Mouse (Mus musculus) right cerebral cortex, postnatal 14 days (tissue): ENCODE results near the gene Foxf1.

ENCODE experiments used
- DNase-seq: peaks from one replicate; pipeline ENCODE4 v3.0.0; 2022

Gene Foxf1

DNA sequence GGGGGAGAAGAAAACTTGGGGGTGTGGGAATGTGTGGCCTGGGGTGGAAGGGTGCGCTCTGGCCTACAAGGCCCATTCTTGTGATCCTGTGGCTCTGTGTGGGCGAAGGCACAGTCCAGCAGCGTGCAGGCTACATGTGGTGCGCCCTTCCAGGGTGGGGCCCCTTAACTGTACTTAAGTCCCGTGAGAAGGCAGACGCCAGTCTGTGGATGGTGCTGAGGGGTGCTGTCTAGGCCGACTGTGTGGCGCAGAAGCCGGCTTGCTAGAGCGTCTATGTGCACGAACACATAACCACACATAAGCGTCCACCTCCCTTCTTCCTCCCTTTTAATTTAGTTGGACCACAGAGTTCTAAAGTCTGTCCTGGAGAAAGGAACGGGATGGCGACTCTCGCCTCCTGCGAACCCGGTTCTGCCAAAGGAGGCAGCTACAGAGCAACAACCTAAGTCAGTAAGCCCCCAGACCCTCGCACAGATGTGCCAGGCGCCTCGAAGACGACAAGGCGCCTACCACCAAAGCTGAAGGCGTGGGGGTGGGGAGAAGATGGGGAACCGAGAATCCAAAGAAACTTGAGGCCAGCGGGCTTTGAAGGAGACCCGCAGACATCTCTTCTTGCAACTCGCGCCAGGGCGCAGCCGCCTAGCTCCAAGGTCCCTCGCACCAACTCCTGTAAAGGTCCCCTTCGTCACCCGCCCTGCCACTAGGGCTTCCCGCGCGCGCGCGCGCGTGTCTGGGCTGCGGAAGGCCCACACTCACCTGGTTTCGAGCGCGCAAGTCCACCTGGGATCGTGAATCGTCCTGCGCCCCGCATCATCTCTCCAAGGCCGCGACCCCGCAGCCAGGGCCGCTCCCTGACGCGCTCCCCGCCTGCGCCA is 1.7 kb upstream of the Foxf1 start:
- no peak for DNase-seq

DNA sequence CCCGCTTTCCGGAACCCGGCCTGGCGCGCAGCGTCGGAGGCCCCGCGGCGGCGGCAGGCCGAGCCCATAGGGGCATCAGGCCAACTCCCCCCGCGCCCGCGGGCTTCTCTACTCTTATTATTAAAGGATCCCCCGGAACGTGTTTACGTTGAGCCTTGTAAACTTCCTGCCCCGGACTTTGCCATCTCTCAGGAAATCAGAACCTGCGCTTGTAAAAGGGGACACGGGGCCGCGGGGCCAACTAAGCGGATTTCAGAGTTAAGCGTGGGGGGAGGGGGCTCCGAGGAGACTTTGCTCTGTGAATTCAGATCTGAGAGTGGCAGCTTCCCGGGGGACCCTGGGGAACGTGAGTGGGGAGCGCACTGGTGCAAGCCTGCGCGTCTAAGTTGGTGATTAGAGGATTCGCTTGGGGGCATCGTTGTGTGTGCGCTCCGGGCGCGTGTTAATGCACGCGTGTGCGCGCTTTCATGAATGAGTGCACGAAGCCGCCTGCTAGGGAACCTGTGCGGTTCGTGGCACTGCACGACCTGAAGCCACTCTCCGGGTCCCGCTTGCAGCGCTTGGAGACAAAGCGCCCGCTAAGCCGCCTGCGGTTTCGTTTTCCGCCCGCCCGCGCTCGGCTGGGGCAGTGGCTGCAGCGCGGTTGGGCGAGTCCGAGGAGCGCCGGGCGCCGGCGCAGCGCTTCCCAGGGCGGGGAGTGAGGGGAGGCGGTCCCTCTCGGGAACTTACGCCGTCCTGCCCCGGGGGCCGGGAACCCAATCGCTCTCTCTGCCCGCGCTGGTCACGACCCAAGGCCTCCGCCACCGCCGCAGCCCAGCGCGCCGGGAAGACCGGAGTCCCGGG is 872 bp upstream of the Foxf1 start:
- DNase-seq: no peak

DNA sequence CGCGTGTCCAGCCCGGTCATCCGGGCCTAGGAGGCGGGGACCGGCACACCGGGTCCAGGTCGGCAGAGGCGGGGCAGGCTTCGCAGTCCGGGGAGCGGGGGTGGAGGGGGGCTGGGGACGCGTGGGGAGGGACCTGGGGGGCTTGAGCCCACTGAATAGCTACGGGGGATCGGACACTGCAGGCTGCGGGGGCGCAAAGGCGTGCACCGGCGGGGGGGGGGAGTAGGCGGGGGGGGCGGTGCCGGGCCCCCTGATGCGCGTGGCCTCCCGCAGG is 313 bp upstream of the Foxf1 start:
- DNase-seq: no peak

DNA sequence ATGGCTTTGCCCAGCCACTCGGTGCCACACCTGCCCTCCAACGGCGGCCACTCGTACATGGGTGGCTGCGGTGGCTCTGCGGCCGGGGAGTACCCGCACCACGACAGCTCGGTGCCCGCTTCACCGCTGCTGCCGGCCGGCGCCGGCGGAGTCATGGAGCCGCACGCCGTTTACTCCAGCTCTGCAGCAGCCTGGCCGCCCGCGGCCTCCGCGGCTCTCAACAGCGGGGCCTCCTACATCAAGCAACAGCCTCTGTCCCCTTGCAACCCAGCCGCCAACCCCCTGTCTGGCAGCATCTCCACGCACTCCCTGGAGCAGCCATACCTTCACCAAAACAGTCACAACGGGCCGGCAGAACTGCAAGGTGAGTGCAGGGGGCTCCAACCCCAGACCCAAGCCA is 825 bp downstream of the Foxf1 start:
- DNase-seq: no peak

DNA sequence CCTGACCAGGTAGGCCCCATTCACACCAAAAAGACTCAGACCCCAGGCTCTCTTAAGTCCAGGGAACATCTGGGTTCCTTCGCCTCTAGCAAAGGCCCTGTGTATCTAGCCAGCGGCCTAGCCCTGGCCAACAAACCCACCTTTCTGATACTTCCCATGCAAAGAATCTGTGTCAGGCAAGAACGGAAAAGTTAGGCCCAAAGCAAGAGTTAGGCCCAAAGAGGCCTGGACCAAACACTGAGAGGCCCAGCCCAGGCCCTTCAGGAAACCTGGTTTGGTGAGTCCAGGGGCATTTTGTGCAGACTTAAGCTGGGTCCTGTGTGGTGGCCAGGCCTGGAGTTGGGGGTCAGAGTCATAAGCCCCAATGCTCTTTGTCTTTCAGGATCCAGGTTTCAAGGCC is 1.4 kb downstream of the Foxf1 start:
- DNase-seq: no peak

DNA sequence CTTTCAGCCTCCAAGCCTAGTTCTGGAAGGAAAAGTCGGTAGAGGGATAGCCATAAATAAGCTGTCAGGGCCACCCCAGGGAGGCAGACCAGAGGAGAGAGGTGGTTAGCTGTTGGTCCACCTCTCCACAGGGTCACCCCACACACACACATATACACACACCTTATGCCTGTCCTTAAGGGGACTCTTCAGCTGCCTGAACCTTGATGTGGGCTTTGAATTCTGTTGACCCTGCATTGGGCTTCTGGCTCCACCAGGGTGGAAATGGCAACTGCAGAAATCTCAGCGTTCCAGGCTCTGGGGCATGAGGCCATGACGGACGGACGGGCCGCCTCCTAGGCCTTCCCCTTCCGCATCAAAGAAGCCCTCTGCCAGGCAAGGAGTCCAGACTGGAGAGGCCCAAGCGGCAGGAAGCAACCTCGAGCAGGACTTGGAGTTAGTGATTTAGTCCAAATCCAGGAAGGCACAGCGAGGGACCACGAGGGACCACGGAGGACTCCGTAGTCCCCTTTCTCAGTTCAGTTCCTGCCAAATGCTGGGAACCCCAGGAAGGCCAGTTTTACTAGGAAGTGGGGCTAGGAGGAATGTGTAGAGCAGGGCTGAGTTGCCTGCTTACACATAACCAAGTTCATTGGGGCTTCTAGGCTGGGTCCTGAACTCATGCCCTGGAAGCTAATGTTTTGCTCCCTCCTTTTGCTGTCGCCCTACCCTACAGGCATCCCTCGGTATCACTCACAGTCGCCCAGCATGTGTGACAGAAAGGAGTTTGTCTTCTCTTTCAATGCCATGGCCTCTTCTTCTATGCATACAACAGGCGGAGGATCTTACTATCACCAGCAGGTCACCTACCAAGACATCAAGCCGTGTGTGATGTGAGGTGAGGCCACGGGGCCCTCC is 2.1 kb downstream of the Foxf1 start:
- no peak for DNase-seq

DNA sequence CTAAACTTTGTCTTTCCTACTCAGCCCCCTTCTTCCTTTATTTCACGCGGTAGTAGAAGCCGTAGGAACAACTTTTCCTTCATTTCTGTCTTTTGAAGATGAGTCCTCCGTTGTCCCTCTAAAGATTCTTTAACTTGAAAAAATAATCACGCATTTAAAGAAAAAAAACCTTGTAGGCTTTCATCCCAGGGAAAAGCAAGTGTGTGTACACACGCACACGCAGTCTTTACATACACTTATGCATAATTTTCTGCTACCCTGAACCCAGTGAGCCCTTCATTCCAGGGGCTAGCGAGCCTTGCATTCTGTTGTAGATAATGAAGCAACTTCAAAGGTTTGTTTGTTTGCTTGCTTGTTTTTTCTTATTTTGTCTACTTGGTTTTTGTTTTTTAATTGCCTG is 4.1 kb downstream of the Foxf1 start:
- no peak for DNase-seq

DNA sequence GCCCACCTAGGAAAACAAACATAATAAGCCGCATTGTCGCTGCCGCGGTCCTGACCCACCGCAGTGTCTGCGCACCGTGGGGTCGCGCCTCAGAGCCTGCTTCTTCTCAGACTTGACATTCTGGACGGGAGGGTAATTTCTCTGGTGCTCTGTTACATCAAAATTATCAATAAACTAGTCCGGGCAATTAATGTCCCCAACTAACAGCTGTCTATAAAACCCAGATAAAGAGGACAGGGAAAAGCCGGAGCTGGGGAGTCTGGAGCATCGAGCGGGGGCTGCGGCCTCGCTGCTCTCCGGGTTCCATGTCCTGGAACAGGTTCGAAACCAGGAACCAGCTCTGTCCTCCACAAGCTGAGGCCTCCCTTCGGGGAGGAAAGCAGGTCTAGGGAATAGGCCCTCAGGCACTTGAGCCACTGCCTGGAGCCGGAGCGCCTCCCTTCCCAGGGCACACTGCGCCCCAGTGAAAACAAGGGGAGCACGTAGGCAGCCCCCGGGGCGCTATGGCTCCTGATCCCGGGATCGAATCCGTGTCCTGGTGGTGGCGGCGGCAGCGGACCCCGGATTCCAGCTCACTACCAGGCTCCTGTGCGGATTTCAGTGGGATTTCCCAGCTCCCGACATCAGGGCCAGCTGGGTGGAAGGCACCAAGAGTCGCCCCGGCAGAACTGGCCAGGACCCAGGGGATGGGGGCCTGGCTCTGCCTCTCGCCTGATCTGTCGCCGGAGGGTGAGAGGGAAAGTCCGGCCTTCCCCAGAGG is 4.9 kb downstream of the Foxf1 start:
- no peak for DNase-seq

DNA sequence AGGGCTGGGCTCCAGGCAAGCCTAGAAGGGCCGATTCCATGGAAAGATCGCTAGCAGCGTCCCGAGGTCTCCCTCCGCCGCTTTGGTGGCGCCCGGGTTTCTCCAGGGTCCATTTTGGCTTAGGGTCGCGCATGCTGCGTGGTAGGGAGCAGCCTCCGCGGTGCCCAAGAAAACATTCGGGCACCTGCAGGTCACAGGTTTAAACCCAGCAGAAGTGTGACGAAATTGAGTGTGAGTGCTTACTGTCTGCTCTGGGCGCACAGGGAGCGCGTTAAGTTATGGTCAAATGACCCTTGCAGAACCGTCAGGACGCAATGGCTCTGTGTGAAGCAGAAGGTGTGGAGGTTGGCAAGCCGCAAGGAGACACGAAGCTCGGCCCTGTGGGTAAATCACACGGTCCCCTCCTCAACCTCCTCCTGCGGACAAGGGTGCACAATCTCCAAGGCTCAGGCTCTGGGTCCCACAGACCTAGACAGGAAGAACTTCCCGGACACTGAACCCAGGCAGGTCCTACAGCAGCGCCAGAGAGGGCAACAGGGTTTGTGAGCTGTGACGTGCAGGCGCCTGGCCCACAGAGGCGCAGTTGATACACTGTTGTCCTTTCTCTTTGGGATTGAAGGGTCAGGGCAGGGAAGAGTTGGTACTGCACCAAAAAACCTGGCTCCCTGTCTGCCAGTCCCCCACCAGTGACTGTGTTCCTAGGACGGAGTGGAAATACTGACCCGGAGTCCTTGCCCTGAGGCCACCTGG is 5.6 kb downstream of the Foxf1 start:
- DNase-seq: no peak

DNA sequence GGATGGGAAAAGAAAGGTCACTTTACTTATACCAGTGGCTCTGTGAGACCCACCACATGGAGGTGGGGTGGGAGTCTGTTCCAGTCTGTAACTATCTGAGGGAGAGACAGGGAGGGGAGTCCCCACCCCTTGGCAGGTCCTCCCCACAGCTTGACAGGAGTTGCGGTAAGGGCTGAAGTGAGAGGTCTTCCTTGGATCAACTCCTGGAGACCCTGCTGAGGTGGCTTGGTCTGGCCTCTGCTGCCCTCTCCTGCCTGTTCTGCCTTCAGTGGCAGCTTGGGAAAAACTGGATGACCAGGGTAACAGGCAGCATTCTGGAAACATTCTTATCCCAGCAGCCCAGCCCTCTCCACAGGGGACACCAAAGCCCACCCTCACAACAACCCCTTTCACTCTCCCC is 6.5 kb downstream of the Foxf1 start:
- no peak for DNase-seq

DNA sequence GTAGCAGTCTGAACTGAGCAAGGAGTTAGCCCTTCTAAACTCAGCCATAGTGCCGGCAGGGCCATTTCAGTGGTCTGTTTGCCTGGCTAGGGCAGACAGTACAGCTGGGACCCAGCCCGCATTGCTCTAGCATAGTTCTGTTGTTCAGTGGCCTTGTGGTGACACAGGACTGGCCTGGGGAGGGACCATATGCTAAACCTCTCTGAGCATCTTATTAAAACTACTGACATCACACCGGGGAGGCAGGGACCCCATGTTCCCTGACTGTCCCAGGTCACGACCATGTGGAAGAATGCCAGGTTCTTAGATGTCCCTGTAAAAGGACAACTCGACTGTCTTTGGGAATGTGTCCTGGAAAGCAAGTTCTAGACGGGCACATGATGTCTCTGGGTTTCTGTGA is 8.0 kb downstream of the Foxf1 start:
- DNase-seq: no peak

DNA sequence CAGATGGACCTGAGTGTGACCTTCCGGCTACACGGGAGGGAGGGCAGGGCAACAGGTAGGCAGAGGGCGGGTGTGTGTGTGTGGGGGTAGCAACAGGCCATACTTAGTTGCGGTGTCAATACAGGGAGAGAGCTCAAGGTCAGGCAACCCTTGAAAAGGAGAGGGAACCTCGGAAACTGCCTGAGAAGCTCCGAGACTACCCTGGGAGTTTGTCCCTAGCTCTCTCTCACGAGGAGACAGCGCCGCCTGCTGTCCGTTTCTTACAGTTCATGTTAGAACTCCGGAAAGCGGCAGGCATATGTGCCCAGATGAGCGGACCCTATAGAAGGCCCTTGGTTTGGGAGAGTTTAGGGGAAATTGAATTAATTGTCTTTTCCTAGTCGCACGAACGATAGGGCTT is 8.4 kb downstream of the Foxf1 start:
- peak; percentile 91 for DNase-seq

DNA sequence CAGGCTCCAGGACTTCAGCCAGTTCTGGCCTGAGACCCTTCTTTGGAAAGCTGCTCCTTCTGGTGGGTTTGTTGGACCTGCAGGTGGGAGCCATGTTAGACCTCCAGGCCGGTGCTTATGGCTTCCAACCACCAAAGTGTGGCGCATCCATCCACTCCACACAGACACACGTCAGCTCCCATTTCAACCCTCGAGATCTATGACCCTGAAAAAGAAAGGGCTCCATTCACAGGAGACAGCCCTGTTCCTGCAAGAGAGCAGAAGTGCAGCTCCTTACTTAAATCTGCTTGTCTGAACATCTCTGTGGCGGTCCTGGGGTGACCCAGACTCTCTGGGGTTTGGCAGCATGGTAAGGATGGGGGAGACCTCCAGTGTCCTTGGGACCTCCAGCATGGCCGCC is 9.3 kb downstream of the Foxf1 start:
- DNase-seq: no peak

DNA sequence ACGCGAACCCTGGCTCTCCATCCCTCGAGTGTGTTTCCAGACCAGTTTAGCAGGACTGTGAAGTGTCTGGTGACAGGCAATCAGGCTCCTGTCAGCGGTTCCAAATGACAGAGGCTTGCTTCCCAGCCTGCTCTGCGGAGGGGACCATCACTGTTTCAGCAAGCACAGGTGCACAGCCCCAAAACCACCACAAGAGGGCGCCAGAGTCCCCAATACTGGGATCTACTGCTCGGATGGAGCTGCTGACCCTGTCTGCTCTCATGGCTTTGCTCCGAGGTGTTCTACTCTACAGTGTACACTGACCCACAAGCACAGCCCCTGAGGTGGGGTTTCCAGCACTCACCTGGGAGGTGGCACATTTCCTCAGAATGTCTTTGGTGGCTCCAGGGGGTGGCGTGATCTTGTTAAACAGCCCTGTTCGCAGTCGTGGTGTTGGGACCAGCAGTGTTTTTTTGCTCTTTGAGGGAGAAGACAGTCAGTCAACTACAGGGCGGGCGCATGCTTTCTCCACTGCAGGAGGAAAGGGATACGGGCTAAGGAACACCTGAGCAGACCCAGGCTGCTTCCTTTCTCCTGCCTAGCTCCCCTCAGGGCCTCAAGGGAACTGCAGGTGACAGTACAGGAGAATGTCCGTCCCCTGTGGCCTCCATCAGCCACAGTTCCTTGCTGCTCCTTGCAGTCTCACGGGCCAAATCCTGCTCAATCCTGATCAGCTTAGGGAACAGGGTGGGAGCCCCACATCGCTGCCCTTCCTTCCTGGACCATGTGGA is 20.0 kb downstream of the Foxf1 start:
- DNase-seq: peak; percentile 77

DNA sequence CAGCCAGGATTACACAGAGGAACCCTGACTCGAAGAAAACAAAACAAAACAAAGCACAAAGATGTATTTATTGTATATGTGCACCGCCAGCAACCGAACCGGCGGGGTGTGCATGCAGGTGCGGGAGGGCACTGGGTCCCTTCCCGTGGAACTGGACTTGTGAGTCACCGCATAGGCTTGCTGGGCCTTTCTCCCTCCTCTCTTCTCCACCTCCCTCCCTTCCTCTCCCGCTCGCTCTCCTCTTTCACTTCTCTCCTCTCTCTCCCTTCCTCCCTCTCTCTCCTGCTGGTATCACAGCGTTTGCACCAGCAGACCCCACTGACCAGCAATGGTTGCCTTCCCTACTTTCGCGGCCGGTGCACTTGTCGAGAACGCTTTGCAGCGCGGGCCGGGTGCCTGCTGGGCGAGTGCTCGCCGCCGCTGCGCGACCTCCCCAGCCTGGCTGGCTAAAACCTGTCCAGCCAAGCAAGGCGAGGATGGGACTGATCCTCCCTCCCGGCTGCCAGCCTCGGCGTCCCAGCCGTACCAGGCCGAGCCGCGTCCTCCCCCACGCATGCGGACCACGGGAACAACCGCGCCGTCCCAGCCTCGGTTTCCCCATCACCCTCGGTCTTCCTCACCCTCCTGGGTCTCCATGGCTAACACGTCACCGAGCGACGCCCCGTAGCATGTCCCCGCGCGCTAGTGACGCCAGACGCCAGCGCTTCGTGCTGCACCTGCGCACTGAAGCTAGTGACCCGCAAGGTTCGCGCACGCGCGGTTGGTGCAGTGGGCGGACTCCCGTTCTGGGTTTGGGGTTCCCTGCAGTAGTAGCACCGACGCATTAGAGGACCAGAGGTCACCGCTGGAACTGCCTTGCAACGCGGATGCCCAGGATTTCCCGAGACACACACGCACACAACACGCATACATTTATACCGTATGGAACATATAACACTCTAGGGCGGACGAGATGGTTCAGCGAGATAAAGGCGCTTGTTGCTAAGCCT is 23.8 kb downstream of the Foxf1 start, which contains the start of gene Mthfsd:
Gene Mthfsd (minus strand): TSS at position 725 of the 989 bp plus-strand sequence.
- DNase-seq: peak; percentile 100

DNA sequence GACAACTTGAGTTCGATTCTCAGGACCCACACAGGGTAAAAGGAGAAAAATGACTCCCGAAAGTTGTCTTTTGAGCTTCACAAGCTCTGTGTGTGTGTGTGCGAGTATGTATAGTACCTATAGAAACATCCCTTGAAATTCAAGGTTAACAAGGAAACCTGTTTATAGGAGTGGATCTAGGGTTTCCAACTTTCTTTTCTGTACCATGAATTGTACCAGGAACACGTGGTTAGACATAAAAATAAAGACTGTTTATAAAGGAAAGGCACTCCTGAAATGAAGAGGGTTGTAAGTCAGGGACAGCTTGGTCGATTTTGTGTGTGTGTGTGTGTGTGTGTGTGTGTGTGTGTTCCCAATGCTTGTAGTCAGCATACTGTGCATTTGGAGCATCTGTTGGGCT is 24.5 kb downstream of the Foxf1 start:
- no peak for DNase-seq

DNA sequence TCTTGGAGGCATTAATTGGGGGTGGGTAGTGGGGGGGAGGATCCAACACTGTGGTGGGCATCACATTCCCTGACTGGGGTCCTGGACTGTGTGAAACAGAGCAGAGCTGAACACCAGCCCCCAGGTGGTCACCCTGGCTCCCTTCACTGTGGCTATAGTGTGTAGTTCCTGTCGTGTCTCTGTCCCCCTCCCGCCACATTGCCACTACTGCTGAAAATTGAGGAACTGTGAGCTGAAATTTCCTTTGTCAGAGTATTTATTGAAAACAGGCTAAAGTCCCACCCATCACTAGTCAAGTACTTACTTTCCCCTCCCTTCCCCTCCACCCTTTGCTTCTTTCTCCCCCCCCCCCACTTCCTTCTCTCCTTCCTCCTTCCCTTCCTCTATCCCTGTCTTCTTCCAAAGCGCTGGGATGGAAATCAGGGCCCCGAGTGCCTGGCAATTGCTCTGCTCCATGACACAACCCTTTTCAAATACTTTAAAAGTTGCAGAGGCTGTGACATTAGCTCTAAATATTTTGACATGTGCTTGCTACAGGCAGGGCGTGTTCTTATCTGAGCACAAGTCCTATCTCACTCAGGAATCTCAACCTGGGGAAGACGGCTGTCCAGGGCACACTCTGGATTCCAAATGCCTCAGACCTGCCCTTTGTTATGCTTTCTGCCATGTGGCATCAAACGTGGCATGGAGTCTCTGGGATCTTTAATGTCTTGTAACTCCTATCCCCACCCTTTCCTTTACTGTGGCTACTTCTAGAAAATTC is 27.1 kb downstream of the Foxf1 start:
- DNase-seq: no peak

DNA sequence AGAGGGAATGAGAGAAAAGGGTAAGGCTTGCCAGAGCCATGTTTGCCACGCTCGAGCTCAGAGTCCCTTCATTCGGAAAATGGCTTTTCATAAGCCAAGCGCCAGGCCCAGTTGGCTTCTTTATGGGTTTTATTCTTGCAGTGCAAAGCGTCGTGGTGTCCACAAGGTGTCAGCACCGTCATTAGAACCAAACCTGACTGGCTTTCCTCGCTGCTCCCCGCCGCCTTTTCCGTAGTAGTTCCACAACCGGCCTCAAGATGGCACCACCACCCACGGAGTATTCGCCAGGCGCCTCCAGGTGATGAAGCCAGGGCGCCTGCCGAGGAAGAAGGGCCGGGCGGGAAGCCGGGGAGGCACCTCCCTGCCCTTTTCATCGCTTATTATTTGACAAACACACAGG is 29.1 kb downstream of the Foxf1 start:
- DNase-seq: peak; percentile 90

DNA sequence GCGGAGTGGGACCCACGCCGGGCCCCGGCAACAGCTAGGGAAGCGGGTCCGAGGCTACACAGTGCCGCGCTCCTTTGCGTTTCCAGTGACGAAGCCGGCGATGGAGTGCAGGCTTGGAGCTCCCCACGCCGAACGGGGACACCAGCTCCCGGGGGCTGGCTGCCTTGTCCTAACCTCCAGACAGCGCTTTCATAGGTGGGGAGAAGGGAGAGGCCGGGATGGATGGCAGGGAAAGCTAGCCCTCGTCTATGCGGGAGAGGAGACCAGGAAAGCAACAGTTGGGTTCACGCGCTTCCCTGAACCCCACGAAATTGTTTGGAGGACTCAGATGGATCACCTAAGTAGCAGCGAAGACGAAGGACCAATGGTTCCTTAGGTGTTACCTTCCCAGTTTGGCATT is 30.9 kb downstream of the Foxf1 start:
- no peak for DNase-seq
